Mouse (Mus musculus) bone marrow macrophage, adult 2 months (primary cell): Measurements from ENCODE around the gene Galnt15. TPM values are rescaled to one million over a fixed set of nuclear protein-coding genes. Genes with fewer than 3 reads are reported as not detected.

Experiments used
- H3K27ac ChIP-seq: 2 replicates; pipeline ENCODE4 v1.5.1; 2012; ENCODE audit warnings: low read depth, low read length; ENCODE audit not compliant: insufficient read depth
- H3K4me1 ChIP-seq: 2 replicates; pipeline ENCODE4 v1.6.1; 2012; ENCODE audit warnings: low read length; ENCODE audit not compliant: control insufficient read depth, insufficient read depth
- H3K4me3 ChIP-seq: 2 replicates; pipeline ENCODE4 v1.5.1; 2012; ENCODE audit warnings: mild to moderate bottlenecking, low read length, moderate library complexity; ENCODE audit not compliant: insufficient read depth
- CTCF ChIP-seq: IDR thresholded peaks from 2 replicates; pipeline ENCODE4 v1.5.1; 2012; ENCODE audit warnings: low read depth, mild to moderate bottlenecking, low read length, moderate library complexity
- POLR2A ChIP-seq: IDR thresholded peaks from 2 replicates; pipeline ENCODE4 v1.6.1; 2012; ENCODE audit warnings: mild to moderate bottlenecking, low read depth, low read length, borderline replicate concordance
- polyA plus RNA-seq: library from polyadenylated mRNA; stranded (reverse); fragments of >200 nt; gene quantifications from 2 replicates; pipeline ENCODE4 v1.2.4, GENCODE M21; 2012; ENCODE audit not compliant: missing spikeins, insufficient read depth, insufficient read length

Gene Galnt15
- not detected in 2 replicates for polyA plus RNA-seq

DNA sequence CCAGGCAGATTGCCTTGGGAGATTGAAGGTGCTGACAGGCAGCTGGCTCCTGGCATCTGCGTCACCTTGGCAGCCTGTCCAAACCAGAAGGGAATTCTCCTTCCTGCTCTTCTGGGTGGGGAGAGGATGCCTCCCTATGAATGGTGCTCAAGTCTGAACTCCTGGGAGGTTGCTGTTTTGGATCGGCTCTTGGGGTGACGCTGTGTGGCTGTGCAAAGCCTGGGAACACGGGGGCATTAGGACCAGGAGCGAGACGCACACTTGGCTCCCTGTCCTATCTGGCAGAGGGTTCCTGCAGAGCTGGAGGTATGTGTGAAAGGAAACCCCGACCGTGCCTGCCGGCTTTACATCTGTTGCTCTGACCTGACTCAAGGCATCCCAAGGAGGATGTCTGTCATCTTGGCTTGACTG is at the start of gene Galnt15:
Gene Galnt15 (plus strand): TSS at position 309 of the 411 bp plus-strand sequence.
- H3K4me1 ChIP-seq, result no peaks in the 10 kb centered on the region
- no peak within 1 kb of the TSS for H3K27ac ChIP-seq
- TF ChIP-seq CTCF (no peak), POLR2A (no peak)
- no peak within 1 kb of the TSS for H3K4me3 ChIP-seq

DNA sequence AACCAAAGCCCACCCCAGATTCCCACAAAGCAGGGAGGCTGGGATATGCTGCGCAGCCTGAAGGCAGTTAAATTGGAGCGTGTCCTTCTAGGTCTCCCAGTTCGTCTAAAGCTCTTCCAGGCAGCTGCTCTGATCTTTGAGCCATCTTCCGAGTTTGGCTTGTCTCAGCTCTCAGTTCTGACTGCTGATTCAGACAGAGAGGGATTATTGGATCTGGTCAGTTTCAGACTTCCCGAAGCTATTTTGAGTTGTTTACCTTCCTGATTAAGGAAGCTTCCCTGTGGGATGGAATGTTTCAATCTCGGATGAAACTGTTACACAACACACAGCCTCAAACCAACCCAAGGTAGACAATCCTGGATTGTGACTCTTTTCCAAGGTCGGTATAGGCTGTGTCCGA is 34.8 kb upstream of the Galnt15 start:
- Histone ChIP-seq H3K4me1 (no peaks in the 10 kb centered on the region), H3K27ac (no peak overlapping the region), H3K4me3 (no peak overlapping the region)
- TF ChIP-seq CTCF (no peak), POLR2A (no peak)

DNA sequence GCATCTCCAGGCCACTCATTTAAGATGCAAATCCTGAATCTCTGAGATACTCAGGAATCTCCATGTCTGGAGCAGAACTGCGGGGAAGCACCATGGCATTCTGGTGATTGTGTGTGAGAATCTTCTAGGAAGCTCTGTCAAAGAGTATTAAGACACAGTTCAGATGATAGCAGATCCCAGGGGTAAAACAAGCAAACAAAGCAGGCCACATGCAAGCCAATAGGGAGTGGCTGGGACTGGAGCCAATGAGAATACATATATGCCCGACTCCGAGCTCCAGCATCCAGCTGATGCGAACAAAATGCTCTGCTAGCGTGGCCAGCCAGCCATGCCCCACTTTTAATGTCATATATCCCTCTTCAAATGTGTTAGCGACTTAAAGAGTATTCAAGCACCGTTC is 27.8 kb upstream of the Galnt15 start:
- TF ChIP-seq CTCF (no peak), POLR2A (no peak)
- H3K4me1 ChIP-seq, result no peaks in the 10 kb centered on the region

DNA sequence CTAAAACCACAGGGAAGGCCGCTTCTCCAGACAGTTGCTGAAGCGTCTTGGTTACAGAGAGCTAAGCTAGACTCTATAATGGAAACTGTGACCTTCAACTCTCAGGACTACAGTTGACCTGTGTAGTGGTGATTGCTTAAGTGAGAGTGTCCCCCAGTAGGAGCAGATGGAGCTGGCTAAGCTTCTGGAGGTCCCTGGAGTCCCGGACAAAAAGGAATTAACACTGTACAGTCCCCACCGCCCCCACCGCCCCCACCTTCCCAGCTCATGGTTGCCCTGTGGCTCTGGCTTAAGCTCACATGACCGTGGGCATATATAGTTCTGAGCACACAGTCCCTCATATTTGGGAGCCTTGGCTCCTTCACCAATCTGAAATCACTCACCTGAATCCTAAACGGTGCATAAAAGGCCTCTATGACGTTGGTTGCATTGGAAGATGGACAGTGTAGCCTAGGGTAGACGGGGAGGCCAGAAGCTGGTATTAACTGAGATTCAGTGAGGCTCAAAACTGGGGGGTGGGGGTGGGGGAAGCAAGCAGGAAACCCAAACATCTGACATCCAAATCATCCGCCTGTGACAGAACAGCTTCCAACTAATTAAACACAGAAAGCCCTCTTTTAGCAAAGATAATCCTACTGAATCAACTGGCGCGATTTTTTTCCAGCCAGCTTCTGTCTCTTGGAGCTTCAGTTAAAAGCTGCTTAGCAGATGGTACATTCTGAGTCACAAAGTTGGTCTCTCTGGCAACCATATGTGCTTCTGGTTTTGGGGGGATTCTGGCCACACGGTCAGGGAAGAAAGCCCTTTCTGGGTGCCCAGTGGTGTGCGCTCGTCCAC is 26.1 kb upstream of the Galnt15 start:
- no peak for TF ChIP-seq CTCF
- no peak for TF ChIP-seq POLR2A
- H3K4me3 ChIP-seq, result no peak overlapping the region
- no peaks in the 10 kb centered on the region for H3K4me1 ChIP-seq
- H3K27ac ChIP-seq, result no peak overlapping the region

More for the DNA sequence above, 27.8 kb upstream of the Galnt15 start:
- no peak overlapping the region for H3K4me3 ChIP-seq
- H3K27ac ChIP-seq, result no peak overlapping the region

DNA sequence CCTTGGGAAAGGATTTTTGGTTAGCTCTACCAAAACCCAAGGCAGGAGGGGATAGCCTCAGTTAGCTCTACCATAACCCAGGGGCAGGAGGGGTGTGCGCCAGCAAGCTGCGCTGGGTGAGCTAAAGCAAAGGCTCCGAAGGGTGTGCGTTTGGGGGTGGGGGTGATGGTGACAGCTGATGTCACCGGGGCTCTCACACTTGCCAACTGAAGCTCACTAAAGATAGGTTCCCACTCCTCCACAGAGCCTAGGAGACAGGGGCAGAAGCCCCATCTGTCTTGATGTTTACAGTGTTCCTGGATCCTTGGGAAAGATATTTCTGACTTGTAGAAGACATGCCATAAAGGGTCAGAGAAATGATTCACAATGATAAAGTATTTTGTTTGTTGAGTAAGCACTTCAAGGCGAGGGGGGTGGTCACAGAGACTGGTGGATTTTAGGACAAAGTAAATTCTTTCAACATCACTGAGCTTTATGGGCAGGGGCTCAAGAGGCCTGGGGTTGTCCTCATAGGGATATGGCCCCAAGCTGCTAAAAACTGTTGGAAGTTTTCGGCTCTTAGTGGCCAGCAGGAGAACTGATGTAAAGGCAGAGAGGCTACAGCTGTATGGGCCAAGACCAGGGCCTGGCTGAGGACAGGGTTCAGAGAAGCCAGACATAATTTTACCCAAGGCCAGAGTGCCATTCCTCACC is 24.7 kb upstream of the Galnt15 start:
- H3K4me1 ChIP-seq, result no peaks in the 10 kb centered on the region
- no peak overlapping the region for H3K4me3 ChIP-seq
- H3K27ac ChIP-seq, result no peak overlapping the region
- TF ChIP-seq POLR2A, result no peak
- TF ChIP-seq CTCF, result no peak

DNA sequence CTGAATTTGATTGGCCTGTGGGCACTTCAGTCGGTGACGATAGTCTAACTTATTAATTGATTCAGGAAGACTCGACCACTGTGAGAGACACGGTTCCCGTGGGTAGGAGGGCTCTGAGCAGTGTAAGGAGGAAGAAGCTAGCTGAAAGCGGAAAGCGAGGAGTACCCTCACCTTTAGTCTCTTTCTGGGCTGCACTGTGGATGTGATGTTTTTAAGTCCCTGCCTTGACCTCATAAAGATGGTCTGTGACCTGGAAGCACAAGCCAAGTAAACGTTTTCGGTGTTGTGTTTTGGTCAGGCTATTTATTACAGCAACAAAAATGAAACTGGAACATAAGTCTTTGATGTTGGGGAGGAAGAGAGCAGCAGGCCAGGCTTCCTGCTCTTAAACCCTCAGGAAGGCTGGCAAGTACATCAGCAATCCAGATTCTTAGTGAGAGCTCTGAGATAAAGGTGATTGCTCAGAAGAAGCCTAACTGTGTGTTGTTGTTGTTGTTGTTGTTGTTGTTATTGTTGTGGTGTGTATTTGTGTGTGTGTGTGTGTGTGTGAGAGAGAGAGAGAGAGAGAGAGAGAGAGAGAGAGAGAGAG is 23.0 kb upstream of the Galnt15 start:
- Histone ChIP-seq H3K27ac (no peak overlapping the region), H3K4me3 (no peak overlapping the region), H3K4me1 (no peaks in the 10 kb centered on the region)
- TF ChIP-seq POLR2A (no peak), CTCF (no peak)

DNA sequence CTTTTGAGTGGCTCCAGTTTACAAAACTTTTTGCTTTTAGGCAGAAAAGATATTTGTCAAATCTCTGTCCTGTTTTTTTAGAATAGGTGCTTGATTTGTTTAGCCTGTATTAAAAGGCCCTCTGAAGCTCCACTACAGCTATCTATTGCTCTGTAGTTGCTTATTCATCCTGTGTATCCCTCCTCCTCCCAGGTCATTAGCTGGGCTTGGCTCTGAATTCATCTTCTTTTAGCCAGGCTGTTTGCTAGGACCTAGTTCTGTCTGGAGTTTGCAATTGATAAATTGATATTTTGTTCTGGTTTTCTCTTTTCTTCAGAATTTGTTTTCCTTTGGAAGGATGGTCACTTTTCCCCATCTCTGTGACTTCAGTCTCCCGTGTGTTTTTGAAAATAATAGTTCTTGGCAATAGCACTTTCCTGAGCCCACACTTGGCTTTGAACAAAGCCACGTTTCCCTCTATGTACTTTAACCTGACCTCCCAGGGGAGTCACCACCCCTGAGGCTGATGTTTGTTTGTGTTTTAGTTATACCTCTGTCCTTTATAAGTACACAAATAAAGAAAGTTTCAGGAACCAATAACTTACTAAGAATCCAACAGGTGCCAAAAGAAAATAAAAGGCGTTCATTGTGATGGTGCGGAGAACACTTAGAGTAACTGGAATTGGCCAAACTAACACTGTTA is 21.0 kb upstream of the Galnt15 start:
- 0 out of 2 replicates have a peak, but pooled peaks cover 2% of the 10 kb centered on the region for H3K4me1 ChIP-seq
- no peak overlapping the region for H3K4me3 ChIP-seq
- H3K27ac ChIP-seq, result no peak overlapping the region
- TF ChIP-seq CTCF (no peak), POLR2A (no peak)

DNA sequence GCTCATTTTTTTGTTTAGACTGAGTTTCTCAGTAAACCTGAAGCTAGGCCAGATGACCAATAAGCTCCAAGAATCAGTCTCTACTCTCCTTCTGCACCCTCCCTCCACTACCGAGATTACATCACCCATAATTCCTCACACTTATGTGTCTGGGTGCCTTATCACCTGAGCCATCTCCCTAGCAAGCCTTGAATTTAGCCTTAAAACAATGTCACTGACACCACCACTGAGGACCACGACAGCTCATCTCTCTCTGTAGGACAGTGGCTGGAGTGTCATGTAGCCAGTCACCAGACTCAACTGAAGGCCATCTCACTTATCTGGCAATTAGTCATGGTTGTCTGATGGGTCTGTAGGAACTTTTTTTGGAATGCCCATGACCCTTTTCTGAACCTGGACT is 19.1 kb upstream of the Galnt15 start:
- no peak for TF ChIP-seq CTCF
- Histone ChIP-seq H3K4me3 (no peak overlapping the region), H3K27ac (no peak overlapping the region), H3K4me1 (0 out of 2 replicates have a peak, but pooled peaks cover 2% of the 10 kb centered on the region)

DNA sequence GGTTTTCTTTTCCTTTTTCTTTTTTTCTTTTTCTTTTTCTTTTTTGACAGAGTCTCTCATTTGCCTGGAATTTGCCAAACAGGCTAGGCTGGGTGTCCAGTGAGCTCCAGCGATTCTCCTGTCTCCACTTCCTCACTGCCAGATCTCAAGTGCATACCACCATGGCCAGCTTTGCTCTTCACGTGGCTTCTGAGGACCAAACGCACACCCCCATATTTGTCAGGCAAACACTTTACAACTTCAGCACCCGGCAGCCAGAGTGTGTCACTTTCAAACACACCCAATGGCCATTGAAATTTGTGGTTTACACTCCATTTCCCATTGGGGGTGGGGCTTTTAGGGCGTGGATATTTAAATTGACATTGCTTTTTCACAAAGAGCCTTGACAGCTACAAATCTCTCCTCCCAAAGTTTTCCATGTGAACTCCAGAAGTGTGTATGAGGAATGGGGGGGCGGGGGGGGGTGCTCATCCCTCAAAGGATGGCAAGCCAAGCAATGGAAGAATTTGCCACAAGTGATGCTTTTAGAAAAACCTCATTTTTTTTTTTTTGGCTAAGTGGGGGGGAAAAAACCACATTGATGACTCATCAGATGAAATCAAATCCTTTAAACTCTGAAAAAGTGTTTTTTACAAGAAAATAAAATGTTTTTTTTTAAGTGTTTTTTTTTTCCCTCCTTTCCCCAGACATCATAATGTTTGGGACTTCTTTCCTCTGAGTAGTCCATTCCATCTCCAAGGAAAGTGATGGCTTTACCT is 17.1 kb upstream of the Galnt15 start:
- Histone ChIP-seq H3K4me1 (0 out of 2 replicates have a peak, but pooled peaks cover 2% of the 10 kb centered on the region), H3K27ac (no peak overlapping the region), H3K4me3 (no peak overlapping the region)
- TF ChIP-seq CTCF (no peak), POLR2A (no peak)
